Mouse (Mus musculus) kidney, postnatal 14 days (tissue): Measurements from ENCODE around the gene Ttc8.

Experiments
- DNase-seq: peaks from one replicate; pipeline ENCODE4 v3.0.0; 2022; ENCODE audit warnings: mixed read lengths

The Ttc8 gene

DNA sequence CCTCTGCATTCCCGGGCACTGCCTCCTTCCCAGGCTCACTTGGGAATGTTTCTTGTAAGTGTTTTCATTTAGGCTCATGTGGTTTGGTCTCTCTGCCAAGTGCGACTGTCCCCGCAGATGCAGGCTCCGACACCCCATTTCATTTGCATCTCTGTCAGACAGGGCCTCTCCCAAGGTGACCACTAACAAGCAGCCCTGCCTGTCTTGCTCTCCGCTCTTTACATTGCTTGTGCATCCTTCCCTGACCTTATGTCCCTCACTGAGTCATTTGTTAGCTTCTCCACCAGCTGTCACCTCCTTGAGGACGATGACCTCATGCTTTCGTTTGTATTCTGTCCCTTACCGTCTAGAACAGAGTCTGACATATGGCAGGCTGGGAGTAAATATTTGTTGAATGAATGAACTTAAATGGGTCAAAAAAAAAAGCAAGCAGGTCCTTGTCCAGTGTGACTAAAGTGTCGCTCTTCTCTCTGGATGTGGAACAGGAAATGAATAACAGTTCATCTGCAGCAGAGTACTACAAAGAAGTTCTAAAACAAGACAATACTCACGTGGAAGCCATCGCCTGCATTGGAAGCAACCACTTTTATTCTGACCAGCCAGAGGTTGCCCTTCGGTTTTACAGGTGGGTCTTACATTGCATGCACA is 53.9 kb downstream of the Ttc8 start:
- DNase-seq = no peak

DNA sequence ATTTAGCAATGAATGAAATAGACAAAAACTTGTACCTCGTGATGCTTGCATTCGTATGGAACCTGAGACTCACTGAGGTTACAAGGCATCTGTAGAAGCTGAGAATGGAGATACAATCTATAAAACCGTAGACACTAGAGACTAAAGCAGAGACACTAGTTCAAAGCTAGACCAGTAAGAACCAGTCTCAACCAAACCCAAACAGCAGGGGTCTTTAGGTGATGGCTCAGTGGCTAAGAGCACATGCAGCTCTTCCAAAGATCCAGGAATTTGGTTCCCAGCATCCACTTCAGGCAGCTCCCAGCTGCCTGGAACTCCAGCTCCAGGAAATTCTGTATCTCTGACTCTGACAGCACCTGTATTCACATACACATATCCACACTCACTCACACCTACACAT is 60.7 kb downstream of the Ttc8 start:
- DNase-seq = no peak

DNA sequence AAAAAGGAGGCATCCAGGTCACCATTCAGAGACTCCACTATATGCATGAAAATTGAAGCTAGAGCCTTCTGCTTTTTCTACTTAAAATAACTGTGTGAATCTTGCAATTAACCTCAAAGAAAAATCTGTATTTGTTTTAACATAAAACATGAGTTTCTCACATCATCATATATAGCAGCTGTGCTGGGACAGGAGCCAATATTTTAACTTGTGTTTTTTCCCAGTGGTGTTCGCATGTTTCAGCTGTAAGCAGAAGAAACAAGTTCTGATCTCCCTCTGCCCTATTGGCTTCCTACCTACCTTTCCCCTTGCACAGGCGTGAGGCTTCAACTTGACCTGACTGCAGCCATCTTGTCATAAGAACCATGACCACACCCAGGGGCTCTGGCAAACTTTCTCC is 64.4 kb downstream of the Ttc8 start:
- DNase-seq = no peak

GRCm38 (mm10) chr12:98991076-98991829 is 70.9 kb downstream of the Ttc8 start:
- DNase-seq = no peak

DNA sequence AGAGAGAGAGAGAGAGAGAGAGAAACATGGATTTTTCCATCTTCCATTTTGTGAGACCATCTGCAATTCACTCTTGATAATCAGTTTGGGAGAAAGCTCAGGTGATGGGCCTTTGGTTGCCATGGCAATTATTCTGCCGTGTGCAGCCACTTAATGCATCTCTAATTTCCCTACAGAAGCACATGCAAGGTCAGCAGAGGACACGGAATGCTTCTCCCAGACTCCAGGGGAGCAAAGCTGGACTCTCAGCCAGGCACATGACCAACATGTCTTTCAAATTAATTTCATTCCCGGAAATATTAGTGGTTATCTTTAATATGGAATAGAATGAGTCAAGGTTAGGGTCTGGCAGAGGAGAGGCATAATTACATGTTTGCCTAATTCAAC is 71.4 kb downstream of the Ttc8 start:
- DNase-seq = no peak

- DNase-seq = no peak
These were observed 73.4 kb downstream of the Ttc8 start for GRCm38 (mm10) chr12:98993736-98994135.

DNA sequence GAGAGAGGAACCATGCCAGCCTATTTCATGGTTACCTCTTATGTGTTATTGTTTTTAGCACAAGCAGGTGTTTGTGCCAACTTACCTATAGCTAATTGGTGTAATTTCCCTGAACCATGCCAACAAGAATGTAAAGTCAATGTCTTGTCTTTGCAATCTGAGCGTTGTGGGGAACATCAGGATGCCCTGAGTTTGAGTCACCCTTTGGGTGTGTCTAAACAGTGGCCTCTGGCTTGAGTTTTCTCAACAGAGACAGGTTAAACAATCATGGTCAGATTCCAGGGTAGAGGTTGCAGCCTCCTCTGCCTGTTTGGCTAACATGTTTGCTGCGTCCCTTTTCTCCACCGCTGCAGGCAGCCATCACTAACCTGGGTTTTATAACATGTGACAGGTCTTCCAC is 74.0 kb downstream of the Ttc8 start:
- DNase-seq = no peak

- DNase-seq = no peak
These were observed 75.5 kb downstream of the Ttc8 start for GRCm38 (mm10) chr12:98995881-98996280.

GRCm38 (mm10) chr12:98996581-98996988 is 76.2 kb downstream of the Ttc8 start:
- DNase-seq = no peak

DNA sequence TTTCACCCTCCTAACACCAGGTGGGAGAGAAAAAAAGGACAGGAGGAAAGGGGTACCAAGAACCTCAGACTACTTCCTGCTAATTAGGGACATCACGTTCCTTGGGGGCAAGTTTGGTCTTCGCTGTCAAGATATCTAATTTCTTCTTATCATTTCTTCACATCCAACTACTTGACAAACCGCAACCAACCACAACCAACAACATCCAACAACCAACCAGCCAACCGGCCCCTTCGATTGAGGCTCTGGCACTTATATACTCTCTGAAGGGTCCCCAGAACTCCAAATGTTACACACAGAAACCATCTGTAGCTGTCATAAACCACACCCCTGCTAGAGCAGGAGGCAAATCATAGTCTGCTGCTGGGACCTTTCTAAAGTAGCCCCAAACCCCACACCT is 76.7 kb downstream of the Ttc8 start:
- no peak for DNase-seq

DNA sequence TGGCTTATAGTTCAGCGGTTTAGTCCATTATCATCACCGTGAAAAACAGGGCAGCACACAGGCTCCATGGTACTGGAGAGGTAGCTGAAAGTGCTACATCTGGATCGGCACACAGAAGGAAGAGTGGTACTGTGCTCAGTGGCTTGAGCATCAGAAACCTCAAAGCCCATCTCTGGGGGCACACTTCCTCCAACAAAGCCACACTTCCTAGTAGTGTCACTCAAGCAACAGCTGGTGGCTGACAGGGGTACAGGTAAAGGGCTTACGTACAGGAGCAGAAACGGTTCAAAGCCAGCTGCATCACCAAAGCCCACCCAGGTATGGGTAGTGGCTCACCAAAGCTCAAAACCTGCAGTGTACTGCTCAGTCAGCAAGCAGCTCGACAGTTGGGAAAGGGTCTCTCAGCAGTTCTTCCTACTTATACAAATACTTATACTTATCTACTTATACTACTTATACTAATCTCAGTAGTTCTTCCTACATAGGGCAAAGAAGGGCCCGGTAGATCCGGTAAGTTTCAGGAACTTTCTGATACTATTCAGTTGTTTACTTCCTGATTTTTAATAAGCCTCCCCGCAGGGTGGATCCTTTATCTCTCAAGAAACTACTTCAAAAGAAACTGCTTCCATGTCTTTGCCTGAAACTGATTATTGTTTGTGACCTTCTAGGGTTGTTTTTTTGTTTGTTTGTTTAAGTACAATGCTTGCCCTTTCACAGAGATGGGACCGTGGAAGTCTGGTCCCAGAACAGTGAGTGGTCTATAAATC is 78.5 kb downstream of the Ttc8 start:
- no peak for DNase-seq

DNA sequence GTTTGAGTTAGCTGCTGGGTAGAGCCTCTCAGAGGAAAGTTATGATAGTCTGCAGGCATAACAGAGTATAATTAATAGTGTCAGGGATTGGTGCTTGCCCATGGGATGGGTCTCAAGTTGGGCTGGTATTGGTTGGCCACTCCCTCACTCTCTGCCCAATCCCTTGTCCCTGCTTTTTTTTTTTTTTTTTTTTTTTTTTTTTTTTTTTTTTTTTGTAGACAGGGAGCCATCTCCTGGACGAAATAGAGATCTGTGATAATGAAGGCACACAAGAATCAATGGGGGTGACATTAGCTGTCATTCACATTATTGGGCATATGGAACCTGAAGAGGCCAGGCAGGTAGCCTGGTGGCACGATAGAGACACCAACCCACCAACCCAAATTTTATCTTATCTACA is 79.9 kb downstream of the Ttc8 start:
- no peak for DNase-seq

DNA sequence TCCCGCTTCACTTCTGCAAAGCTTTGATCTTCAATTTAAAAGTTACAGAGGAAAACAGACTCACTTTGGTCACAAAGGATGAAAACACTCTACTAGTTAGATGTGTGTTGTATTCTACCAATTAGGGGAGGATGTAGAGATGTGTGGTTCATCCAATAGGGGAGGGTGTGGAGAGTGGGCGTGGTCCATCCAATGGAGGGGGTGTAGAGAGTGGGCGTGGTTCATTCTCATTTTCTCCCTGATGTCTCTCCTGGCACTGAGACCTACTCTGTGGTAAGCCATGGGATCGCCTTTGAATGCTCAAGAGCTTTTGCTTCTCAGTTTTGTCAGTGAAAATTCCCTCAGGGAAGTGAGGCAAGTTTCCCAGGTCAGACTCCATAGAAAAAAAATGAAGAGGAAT is 82.7 kb downstream of the Ttc8 start:
- DNase-seq = no peak

- DNase-seq = no peak
These were observed 84.4 kb downstream of the Ttc8 start for GRCm38 (mm10) chr12:99004752-99005151.

DNA sequence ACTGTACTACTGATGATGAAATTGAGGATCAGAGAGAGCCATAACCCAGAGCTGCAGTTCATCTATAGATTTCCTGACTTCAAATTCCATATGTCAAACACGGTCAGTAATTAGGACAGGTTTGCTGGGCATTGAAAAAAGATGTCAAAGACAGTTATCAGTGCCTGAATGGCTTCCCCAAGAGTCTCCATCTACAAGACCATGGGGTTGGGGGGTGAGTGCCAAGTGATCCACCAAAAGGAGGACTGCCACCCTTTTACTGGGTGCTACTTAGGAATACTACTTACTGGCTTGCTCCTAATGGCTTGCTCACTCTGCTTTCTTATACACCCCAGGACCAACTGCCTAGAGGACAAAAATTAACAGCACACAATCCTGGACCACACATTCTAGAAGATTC is 88.4 kb downstream of the Ttc8 start:
- no peak for DNase-seq

GRCm38 (mm10) chr12:99009430-99009829 is 89.1 kb downstream of the Ttc8 start:
- no peak for DNase-seq

DNA sequence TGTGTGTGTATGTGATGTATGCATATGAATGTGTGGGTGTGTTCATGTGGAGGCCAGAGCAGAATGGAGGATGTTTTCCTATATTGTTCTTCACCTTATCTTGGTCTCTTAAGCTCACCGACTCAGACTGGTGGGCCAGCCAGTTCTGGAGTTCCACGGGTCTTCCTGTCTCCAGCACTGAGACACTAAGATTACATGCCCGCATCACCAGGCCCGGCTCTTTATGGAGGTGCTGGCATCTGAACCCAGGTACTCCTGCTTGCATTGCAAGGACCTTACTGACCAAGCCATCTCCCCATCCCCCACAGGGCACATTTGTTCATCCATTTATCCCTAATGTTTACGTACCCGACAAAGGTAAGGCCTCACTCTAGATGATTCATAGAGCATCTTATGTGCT is 89.7 kb downstream of the Ttc8 start:
- no peak for DNase-seq

DNA sequence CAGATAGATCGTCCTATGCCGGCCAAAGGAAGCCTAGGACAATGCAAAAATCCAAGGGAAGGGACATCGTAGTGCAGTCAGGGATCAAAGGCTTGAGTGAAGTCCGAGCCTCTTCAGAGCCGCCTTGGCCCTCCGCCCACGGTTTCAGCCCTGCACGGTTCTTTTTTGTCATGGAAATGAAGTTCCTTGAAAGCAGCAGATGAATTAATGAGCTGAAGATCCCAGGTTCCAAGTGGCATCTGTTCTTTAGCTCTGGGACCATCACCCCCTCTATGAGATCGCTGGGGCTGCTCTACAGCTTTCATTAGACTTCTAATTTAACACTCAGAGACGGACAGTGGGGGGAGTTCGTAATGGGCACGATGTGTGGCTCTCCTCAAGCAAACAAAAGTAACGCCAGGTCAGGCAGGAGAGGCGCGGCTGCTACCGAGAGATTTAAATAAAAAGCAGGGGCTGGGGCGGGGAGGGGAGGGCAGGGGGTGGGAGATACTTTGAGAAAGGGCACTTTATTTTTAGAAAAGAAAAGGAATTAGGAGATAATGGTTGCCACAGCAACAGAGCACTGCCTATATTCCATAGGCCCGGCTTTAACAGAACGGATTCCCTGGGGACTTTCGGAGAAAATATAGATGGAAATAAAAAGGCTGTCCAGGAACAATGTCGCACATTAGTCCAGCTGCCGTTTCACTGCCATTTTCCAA is 90.9 kb downstream of the Ttc8 start:
- DNase-seq = no peak

DNA sequence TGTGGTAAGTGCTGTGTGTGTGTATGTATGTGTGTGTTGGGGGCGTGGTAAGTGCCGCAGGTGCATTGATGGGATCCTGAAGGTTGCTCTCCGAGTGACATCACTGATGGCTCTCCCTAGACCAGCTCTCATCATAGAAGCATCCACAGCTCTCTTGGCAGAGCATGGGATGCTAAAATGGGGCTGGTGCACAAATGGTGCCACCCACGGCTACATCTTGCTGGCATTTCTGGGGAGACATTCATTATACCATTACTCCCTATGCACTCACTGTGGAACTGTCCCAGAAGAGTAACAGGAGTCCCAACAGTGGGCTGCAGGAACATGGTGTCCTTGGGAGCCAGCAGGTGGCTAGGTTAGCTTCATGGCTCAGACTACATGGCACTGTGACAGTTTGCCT is 95.5 kb downstream of the Ttc8 start:
- no peak for DNase-seq

DNA sequence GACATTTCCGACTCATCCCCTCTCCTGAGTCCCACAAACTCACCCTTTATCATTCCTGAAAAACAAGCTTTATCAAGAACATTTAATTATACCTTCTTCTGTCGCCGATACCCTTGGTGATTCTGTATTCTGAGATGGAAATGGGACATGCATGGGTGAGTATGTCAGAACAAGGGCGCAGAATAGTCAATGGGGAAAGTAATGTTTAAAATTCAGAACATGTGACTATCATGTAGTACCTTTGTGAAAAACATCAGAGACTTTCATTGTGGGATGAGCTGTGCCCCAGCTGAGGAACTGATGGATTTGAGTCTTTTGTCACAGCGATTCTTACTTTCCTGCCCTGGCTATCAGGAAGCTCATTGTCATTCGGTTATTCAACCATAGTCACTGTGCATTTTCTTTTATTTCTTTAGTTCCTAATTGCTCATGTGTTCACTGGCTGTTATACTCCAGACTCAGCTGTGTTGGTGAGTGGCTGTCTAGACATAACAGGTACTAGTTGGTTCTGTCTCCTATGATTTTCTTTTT is 104.1 kb downstream of the Ttc8 start:
- no peak for DNase-seq

DNA sequence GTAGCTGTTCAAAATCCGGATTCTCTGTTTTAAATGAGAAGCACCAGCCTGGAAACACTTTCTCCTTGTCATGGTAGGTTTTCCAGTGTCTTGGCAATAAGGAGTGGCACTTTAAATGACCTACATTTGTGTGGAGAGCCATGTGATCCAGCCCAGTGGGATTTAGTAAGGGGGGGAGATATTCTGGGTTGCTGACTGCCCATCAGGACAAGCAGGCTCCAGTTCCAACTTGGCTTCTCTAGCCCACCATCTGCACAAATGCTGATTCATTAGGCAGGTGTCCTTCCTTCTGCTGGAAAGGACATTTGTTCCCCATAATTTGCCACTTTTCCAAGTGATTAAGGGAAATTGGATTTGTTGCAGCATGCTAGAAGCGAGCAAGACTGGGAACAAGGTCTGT is 105.9 kb downstream of the Ttc8 start:
- no peak for DNase-seq

DNA sequence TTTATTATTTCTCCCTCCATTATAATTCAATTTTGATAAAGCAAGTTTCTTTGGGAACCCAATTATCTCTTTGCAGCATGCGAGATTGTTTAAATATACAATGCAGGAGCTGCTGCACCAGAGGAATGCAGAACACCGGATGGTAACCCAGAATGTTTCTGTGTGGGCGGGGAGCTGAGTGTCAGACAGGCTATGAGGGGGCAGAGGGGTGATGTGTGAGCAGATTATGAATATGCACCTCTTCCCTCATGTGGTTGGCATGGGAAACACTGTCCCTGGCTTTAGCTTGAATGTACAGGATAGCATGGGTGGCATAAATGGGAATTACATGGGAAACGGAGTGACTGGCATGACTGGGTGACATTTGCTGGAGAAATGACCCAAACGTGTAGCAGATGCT is 108.3 kb downstream of the Ttc8 start:
- DNase-seq = no peak

DNA sequence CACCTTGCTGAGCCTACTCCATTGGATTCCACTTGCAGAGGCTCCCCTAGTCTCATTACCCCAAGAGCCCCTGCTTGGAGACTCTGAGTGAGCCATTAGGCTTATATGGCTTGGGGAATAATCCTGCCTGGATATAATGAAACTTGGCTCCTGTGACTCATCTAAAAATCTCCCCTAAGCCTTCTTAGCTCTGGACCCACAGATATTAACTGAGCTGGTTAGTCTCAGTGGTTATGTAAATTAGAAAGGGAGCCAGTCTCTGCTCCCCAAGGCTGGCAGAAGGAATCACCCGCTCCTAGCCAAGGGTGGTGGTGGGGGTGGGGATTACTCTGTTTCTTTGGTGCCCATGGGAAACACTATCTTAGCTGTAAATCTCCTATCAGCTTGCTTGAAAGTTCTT is 109.6 kb downstream of the Ttc8 start:
- no peak for DNase-seq
